Mouse (Mus musculus) embryonic fibroblast, embryonic 13.5 days (primary cell): ENCODE results near the gene Ank3.

ENCODE experiments used
- CTCF ChIP-seq: IDR thresholded peaks from 2 replicates; pipeline ENCODE4 v1.5.1; 2011; ENCODE audit warnings: mild to moderate bottlenecking, control low read depth, low read length, moderate library complexity, borderline replicate concordance; ENCODE audit not compliant: insufficient read depth
- POLR2A ChIP-seq: IDR thresholded peaks from 2 replicates; pipeline ENCODE4 v1.6.1; 2011; ENCODE audit warnings: low read depth, mild to moderate bottlenecking, control low read depth, low read length, moderate library complexity

GRCm38 (mm10) chr10:69804613-69805012 lies 406.0 kb downstream of the Ank3 start:
- TF ChIP-seq CTCF (no peak), POLR2A (no peak)
